Mouse (Mus musculus): ENCODE results near the gene Zfp217. TPM values are rescaled to one million over a fixed set of nuclear protein-coding genes. Genes with fewer than 3 reads are reported as not detected.
A peak's percentile ranks its signal among the peaks of the same experiment; 100 is the strongest.
"Not testable (repeated sequence)": the region's sequence is repeated elsewhere in the genome, so short reads cannot be mapped to it uniquely, and the experiment has no call there.

Zfp217 gene
- polyA plus RNA-seq, 1 experiment from 2014 or later: 4.1 TPM

DNA sequence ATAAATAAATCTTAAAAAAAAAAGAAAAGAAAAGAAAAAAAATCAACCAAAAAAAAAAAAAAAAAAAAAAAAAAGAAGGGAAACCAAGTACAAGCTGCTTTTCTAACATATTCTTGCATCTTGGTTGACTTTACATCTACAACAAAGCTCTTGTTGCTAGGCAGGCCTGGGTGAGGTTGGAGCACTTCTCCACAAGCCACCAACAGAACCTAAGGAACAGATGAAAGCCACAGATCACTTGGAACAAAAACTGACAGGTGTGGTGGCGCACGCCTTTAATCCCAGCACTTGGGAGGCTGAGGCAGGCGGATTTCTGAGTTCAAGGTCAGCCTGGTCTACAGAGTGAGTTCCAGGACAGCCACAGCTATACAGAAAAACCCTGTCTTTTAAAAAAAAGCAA, 32.9 kb upstream of the Zfp217 start:
- H3K4me3 ChIP-seq (replicated peaks); H3K9me3 ChIP-seq (replicated peaks); H3K9ac ChIP-seq; H3K27me3 ChIP-seq; H3K27ac ChIP-seq (replicated peaks); H3K4me2 ChIP-seq (replicated peaks); H3K36me3 ChIP-seq; ATAC-seq (ENCODE audit: insufficient number of reproducible peaks, low FRiP score, low TSS enrichment, low read depth): not testable (repeated sequence)
- 95% methylated on average over 3 of the region's 3 CpGs for WGBS
- peaks cover 19% of the 10 kb centered on the region for H3K4me1 ChIP-seq

DNA sequence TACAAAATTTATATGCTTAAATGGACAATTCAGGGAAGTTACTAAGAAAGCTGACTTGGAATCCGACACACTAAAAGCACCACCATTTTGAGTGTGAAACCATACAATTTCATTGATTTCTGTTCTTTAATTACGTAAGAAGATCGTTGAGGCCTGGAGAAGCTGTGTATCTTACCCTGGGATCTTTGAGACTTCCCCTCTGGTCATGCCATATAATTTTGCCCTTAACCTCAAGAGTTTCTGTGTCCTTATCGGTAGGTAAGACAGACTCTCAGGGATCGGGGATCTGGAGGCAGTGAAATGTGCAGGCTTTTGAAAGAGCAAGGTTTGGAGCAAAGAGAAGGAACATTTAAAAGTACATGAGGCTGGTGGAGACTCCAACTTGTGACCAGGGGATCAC, 31.4 kb upstream of the Zfp217 start:
- H3K4me2 ChIP-seq (replicated peaks): no peak overlapping the region
- 85% methylated on average over 5 of the region's 5 CpGs for WGBS

DNA sequence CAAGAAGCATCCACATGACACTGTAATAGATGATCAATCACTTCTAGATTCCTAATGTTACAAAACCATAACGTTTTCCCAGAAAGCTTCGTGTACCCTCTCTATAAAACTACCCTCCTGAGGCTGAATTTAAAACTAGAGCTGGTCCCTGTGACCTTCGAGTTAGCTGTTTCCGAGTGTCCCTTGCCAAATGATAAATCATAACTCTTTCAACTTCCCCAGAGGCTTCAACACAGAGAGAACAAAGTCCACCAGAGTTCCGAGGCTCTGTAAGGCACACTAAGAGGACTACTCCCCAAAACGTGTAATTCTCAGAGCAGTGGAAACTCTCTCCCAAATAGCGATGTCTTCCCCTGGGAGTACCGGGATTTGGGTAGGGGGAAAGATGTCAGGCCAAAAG, 29.4 kb upstream of the Zfp217 start:
- WGBS: 24% methylated on average over 8 of the region's 8 CpGs
- Histone ChIP-seq H3K9me3 (replicated peaks) (no peaks in the 10 kb centered on the region), H3K4me2 (replicated peaks) (peak overlapping the region; percentile 21; the same call in 1 of the 2 replicates)

More for the DNA sequence above, 31.4 kb upstream of the Zfp217 start:
- no peak overlapping the region for H3K27ac ChIP-seq (replicated peaks)
- ATAC-seq (ENCODE audit: insufficient number of reproducible peaks, low FRiP score, low TSS enrichment, low read depth): no peak
- no peak overlapping the region for H3K4me3 ChIP-seq (replicated peaks)
- no peaks in the 10 kb centered on the region for H3K9me3 ChIP-seq (replicated peaks)
- H3K4me1 ChIP-seq: peaks cover 16% of the 10 kb centered on the region
- no peaks in the 10 kb centered on the region for H3K36me3 ChIP-seq
- no peaks in the 10 kb centered on the region for H3K27me3 ChIP-seq
- no peak overlapping the region for H3K9ac ChIP-seq

DNA sequence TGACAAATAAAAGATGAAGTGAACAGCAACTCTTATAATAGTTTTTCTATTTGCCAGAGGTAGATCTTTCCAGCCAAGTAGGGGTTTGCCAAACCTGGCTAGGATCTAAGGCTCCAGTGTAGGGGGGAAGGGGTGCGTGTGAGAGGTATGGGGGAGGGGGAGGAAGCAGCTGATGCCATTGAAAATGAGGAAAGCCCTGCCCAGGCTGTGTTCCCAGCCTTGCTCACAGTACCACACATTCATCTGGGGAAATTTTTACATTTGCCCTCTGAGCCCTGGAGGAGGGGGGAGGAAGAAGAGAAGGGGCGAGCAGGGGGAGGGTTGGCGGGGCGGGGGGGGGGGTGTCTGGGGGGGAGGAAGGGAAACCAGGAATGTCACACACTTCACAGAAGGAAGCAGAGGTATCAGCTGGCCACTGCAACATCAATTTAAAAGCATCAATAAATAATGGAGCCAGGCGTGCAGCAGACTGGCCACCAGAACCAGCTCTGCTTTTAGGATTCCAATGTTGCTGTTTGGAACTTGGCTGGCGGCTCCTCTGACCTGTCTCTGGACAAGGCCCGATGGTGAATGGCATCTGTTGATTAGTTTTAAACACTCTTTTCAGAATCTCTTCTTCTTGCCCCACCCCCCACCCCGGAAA, 28.5 kb upstream of the Zfp217 start:
- Histone ChIP-seq H3K9ac (no peak overlapping the region), H3K4me1 (peaks cover 22% of the 10 kb centered on the region), H3K27me3 (no peaks in the 10 kb centered on the region), H3K4me2 (replicated peaks) (no peak overlapping the region), H3K9me3 (replicated peaks) (no peaks in the 10 kb centered on the region), H3K4me3 (replicated peaks) (no peak overlapping the region), H3K36me3 (no peaks in the 10 kb centered on the region), H3K27ac (replicated peaks) (no peak overlapping the region)
- WGBS: 25% methylated on average over 8 of the region's 8 CpGs
- ATAC-seq (ENCODE audit: insufficient number of reproducible peaks, low FRiP score, low TSS enrichment, low read depth): peak; percentile 19; the same call in 1 of the 2 replicates

More for the DNA sequence above, 29.4 kb upstream of the Zfp217 start:
- peaks cover 22% of the 10 kb centered on the region for H3K4me1 ChIP-seq
- no peak overlapping the region for H3K4me3 ChIP-seq (replicated peaks)
- H3K36me3 ChIP-seq: no peaks in the 10 kb centered on the region
- no peak overlapping the region for H3K27ac ChIP-seq (replicated peaks)
- ATAC-seq (ENCODE audit: insufficient number of reproducible peaks, low FRiP score, low TSS enrichment, low read depth): no peak
- H3K9ac ChIP-seq: no peak overlapping the region
- H3K27me3 ChIP-seq: no peaks in the 10 kb centered on the region

DNA sequence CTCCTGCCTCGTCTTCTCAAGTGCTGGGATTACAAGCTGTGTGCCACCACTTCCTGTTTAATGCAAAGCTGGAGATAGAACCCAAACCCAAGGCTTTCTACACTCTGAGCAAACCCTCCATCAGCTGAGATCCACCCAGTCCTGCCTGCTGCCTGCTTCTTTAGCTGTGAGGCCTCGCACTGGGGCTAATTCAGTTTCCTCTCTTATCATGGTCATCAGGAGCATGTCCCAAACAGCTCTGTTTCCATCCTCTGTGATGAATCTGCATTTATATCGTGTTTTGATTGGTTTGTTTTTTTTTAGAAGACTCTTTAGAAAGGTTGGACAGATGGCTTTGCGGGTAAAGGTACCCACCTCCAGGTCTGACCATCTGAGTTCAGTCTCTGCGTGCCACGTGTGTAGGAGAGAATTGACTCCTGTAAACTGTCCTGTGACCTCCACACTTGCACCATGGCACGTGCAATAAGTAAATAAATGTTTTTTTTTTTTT, 27.8 kb upstream of the Zfp217 start:
- no peaks in the 10 kb centered on the region for H3K36me3 ChIP-seq
- ATAC-seq (ENCODE audit: insufficient number of reproducible peaks, low FRiP score, low TSS enrichment, low read depth): no peak
- H3K9ac ChIP-seq: no peak overlapping the region

DNA sequence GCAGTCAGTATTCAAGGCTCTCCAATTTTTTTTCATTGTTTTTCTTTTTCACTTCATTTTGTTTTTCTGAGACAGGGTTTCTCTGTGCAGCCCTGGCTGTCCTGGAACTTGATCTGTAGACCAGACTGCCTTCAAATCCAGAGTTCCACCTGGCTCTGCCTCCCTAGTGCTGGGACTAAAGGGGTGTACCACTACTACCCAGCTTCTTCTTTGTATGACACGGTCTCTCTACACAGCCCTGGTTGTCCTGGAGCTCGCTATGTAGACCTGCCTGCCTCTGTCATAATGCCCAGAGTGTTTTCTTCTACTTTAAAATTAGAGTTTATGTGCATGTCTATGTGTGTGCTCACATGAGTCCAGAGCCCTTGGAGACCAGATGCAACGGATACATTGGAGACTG, 27.3 kb upstream of the Zfp217 start:
- Histone ChIP-seq H3K4me2 (replicated peaks) (no peak overlapping the region), H3K27me3 (no peaks in the 10 kb centered on the region), H3K36me3 (no peaks in the 10 kb centered on the region), H3K4me1 (peaks cover 22% of the 10 kb centered on the region), H3K9me3 (replicated peaks) (no peaks in the 10 kb centered on the region), H3K4me3 (replicated peaks) (no peak overlapping the region), H3K27ac (replicated peaks) (no peak overlapping the region), H3K9ac (no peak overlapping the region)
- ATAC-seq (ENCODE audit: insufficient number of reproducible peaks, low FRiP score, low TSS enrichment, low read depth): no peak
- WGBS: 81% methylated on average over 3 of the region's 3 CpGs

More for the DNA sequence above, 27.8 kb upstream of the Zfp217 start:
- no peak overlapping the region for H3K4me2 ChIP-seq (replicated peaks)
- H3K4me3 ChIP-seq (replicated peaks): no peak overlapping the region
- H3K27ac ChIP-seq (replicated peaks): no peak overlapping the region
- H3K27me3 ChIP-seq: no peaks in the 10 kb centered on the region
- peaks cover 22% of the 10 kb centered on the region for H3K4me1 ChIP-seq
- WGBS: 60% methylated on average over 7 of the region's 7 CpGs
- no peaks in the 10 kb centered on the region for H3K9me3 ChIP-seq (replicated peaks)

DNA sequence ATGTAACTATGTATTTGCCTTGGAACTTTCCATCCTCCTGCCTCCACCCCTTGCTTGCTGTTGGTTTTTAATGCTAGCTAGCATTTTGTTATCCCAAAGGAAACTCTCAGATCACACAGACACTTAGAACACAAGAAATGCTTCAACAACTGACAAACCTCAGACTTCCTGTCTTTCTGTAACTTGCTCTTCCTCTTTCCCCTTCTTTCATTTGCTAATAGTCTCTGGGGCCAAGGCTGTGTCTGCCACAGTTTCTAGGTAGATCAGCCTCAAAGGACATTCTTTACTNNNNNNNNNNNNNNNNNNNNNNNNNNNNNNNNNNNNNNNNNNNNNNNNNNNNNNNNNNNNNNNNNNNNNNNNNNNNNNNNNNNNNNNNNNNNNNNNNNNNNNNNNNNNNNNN, 21.2 kb upstream of the Zfp217 start:
- Histone ChIP-seq H3K4me3 (replicated peaks) (no peak overlapping the region), H3K9me3 (replicated peaks) (no peaks in the 10 kb centered on the region), H3K27me3 (no peaks in the 10 kb centered on the region), H3K27ac (replicated peaks) (no peak overlapping the region; the same call in 1 of the 2 replicates), H3K9ac (no peak overlapping the region), H3K4me1 (peaks cover 6% of the 10 kb centered on the region), H3K36me3 (no peaks in the 10 kb centered on the region), H3K4me2 (replicated peaks) (no peak overlapping the region)
- no peak for ATAC-seq (ENCODE audit: insufficient number of reproducible peaks, low FRiP score, low TSS enrichment, low read depth)

DNA sequence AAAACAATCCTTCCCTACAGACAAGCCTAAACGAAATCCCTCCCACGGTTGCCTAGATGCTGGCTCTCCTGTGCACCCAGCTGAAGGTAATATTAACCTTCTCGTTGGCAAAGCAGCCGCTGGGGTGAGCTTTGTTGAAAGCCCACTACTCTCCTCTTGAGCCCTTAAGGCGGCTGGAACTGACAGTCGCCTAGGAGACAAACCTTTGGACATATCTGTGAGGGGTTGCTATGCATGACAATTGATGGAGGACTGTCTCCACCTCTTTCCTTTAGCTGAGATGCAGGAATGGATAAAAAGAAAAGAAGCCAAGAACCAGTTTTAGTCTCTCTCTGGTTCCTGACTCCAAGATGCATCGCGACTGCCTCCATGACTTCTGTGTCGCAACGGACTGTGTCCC, 17.7 kb upstream of the Zfp217 start:
- Histone ChIP-seq H3K36me3 (no peaks in the 10 kb centered on the region), H3K9ac (no peak overlapping the region), H3K4me1 (no peaks in the 10 kb centered on the region), H3K9me3 (replicated peaks) (no peaks in the 10 kb centered on the region), H3K27ac (replicated peaks) (no peak overlapping the region), H3K27me3 (no peaks in the 10 kb centered on the region), H3K4me2 (replicated peaks) (no peak overlapping the region), H3K4me3 (replicated peaks) (no peak overlapping the region)
- ATAC-seq (ENCODE audit: insufficient number of reproducible peaks, low FRiP score, low TSS enrichment, low read depth): no peak
- 66% methylated on average over 10 of the region's 10 CpGs for WGBS

DNA sequence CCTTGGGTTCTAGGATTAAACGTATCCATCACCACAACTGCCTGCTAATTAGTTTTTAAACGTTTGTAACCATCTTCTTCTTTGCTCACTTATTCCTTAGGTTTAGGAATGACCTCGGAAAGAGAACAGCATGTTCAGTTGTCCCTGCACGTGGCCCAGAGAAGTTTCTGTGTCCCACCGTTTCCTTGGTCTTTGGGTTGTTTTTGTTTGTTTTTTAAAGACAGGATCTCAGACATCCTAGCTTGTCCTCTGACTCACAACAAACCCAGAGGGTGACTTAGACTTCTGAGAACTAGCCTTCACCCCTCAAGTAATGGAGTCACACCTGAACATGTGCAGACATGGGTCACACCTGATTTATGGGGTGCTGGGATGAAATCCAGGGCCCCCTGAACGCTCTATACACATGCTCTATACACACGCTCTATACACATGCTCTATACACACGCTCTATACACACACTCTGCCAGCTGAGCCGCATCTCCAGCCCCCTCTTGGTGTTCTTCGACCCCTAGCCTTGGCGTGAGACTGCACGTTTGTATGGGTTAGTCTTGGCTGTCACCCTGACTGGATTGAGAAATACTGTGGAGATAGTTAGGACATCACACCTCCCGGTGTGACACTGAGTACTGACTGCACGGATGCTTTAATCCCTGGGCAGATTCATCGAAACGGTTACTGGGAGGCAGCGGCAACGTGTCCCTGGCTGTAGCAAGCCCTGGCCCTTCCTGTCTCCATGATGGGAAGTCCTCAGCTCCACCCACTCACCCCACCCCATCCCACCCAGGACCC, 16.0 kb upstream of the Zfp217 start:
- WGBS: 84% methylated on average over 18 of the region's 18 CpGs
- H3K9me3 ChIP-seq (replicated peaks): no peaks in the 10 kb centered on the region
- H3K9ac ChIP-seq: no peak overlapping the region
- no peak overlapping the region for H3K4me2 ChIP-seq (replicated peaks)
- no peak overlapping the region for H3K4me3 ChIP-seq (replicated peaks)
- H3K4me1 ChIP-seq: peaks cover 7% of the 10 kb centered on the region; the same call in 1 of the 2 replicates
- no peaks in the 10 kb centered on the region for H3K27me3 ChIP-seq
- ATAC-seq (ENCODE audit: insufficient number of reproducible peaks, low FRiP score, low TSS enrichment, low read depth): no peak
- no peak overlapping the region for H3K27ac ChIP-seq (replicated peaks)
- no peaks in the 10 kb centered on the region for H3K36me3 ChIP-seq

DNA sequence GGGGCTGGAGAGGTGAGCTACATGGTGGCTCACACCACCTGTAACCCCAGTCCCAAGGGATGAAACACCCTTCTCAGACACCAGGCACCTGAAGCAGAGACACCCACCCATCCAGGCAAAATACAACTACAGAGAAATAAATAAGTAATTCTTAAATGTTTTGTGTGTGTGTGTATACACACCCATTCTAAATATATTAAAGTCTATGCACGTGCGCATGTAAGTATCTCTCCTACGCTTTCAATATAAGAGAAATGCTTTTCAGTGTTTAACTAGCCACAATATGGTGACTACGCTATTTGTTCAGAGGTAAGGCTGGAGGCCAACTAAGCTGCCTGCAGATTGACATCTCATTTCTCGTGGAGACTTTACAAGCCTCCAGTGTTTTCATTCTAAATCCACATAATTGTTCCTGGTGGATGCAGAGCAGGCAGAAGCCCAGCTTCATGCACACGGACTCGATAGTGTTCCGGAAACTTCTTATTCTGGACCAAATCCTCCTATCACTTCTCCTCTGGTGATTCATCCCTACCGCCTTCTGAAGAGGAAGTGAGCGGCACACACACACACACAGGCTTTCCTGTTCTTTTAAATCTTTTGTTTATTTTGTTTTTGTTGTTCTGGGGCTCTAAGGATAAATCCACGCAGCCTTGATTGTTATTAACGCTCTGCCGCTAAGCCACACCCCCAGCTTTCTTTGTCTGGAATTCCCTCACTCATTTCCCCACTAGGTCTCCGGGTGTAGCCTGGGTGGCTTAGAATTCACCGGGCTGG, 12.1 kb upstream of the Zfp217 start:
- ATAC-seq (ENCODE audit: insufficient number of reproducible peaks, low FRiP score, low TSS enrichment, low read depth): no peak
- H3K9me3 ChIP-seq (replicated peaks): no peaks in the 10 kb centered on the region
- H3K4me3 ChIP-seq (replicated peaks): no peak overlapping the region
- peaks cover 18% of the 10 kb centered on the region for H3K4me1 ChIP-seq
- peak overlapping the region; percentile 24; the same call in 1 of the 2 replicates for H3K4me2 ChIP-seq (replicated peaks)
- H3K27me3 ChIP-seq: no peaks in the 10 kb centered on the region
- 40% methylated on average over 15 of the region's 15 CpGs for WGBS
- 0 out of 2 replicates have a peak overlapping the region, but pooled peaks have one; percentile 13 for H3K27ac ChIP-seq (replicated peaks)
- H3K36me3 ChIP-seq: no peaks in the 10 kb centered on the region
- no peak overlapping the region for H3K9ac ChIP-seq

DNA sequence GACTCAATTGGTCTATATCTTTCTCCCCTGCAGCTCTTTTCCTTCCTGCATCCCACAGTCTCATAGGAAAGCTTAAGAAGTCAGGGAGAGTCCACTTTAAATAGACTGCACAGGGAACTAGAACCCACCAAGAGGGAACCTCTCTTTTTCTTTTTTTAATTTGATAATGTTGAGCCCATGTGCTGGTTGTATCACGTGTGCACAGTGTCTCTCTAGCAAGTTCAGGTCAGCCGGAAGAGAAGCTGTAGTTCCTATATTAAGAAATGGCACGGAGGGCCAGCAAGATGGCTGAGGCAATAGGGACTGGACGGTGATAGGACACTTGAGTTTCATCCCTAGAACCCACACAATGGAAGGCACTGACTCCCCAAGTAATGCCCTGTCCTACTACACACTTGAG, 11.1 kb upstream of the Zfp217 start:
- peaks cover 25% of the 10 kb centered on the region for H3K4me1 ChIP-seq
- no peaks in the 10 kb centered on the region for H3K9me3 ChIP-seq (replicated peaks)
- no peak overlapping the region for H3K9ac ChIP-seq
- ATAC-seq (ENCODE audit: insufficient number of reproducible peaks, low FRiP score, low TSS enrichment, low read depth): no peak
- H3K27ac ChIP-seq (replicated peaks): no peak overlapping the region
- H3K4me3 ChIP-seq (replicated peaks): no peak overlapping the region
- H3K4me2 ChIP-seq (replicated peaks): no peak overlapping the region
- no peaks in the 10 kb centered on the region for H3K36me3 ChIP-seq
- 81% methylated on average over 4 of the region's 4 CpGs for WGBS
- H3K27me3 ChIP-seq: no peaks in the 10 kb centered on the region

Measured in embryonic facial prominence, embryonic 15.5 days (tissue).